Mouse (Mus musculus) lung, embryonic 15.5 days (tissue): ENCODE results near the gene Lrig1. TPM values are rescaled to one million over a fixed set of nuclear protein-coding genes. Genes with fewer than 3 reads are reported as not detected.

ENCODE experiments used
- ATAC-seq: fragments of 200-750 bp; cut with Nextera tagmentation; 2 replicates; pipeline ENCODE4 v1.8.0; 2017; ENCODE audit warnings: moderate number of reproducible peaks, borderline replicate concordance; ENCODE audit not compliant: low FRiP score, low TSS enrichment; ENCODE audit errors: extremely low read depth
- H3K27ac ChIP-seq: fragments of 300-500 bp; sonication (generic); 2 replicates; pipeline ENCODE4 v1.5.1; 2015; ENCODE audit warnings: moderate library complexity, mild to moderate bottlenecking, inconsistent platforms
- H3K27me3 ChIP-seq: fragments of 300-500 bp; sonication (generic); 2 replicates; pipeline ENCODE4 v1.6.1; 2015; ENCODE audit warnings: inconsistent platforms
- H3K36me3 ChIP-seq: fragments of 300-500 bp; sonication (generic); 2 replicates; pipeline ENCODE4 v1.6.1; 2015; ENCODE audit warnings: inconsistent platforms
- H3K4me1 ChIP-seq: fragments of 300-500 bp; sonication (generic); 2 replicates; pipeline ENCODE4 v1.6.1; 2015; ENCODE audit warnings: inconsistent platforms
- H3K4me2 ChIP-seq: fragments of 300-500 bp; sonication (generic); 2 replicates; pipeline ENCODE4 v1.6.1; 2015; ENCODE audit warnings: inconsistent platforms, mild to moderate bottlenecking, moderate library complexity
- H3K4me3 ChIP-seq: fragments of 300-500 bp; sonication (generic); 2 replicates; pipeline ENCODE4 v1.5.1; 2015; ENCODE audit warnings: mild to moderate bottlenecking, inconsistent platforms
- H3K9ac ChIP-seq: fragments of 300-500 bp; sonication (generic); 2 replicates; pipeline ENCODE4 v1.6.1; 2015; ENCODE audit warnings: inconsistent platforms
- H3K9me3 ChIP-seq: fragments of 300-500 bp; sonication (generic); 2 replicates; pipeline ENCODE4 v1.6.1; 2016; ENCODE audit warnings: inconsistent platforms
- WGBS: fragments of 180-500 bp; shearing (Covaris S2); methylation state at CpG from one replicate; pipeline ENCODE4 v1.1.7; 2015; 5-methylcytosine and 5-hydroxymethylcytosine counted together
- polyA plus RNA-seq: library from polyadenylated mRNA; unstranded; fragments of >200 nt; fragmentation: Nextera tagmentation; extraction: Ambion mirVana; gene quantifications from 2 replicates; pipeline ENCODE4 v1.2.1, GENCODE M21; 2015

The Lrig1 gene
- polyA plus RNA-seq, 1 experiment from 2014 or later, result 9.0 TPM

GRCm38 (mm10) chr6:94696182-94697080 is 3.5 kb downstream of the Lrig1 start:
- peaks cover 60% of the 10 kb centered on the region for H3K4me1 ChIP-seq
- WGBS, result 39% methylated on average over 10 of the region's 10 CpGs

GRCm38 (mm10) chr6:94695121-94695930 is 4.6 kb downstream of the Lrig1 start:
- 48% methylated on average over 9 of the region's 9 CpGs for WGBS
- Histone ChIP-seq H3K9ac (no peak overlapping the region), H3K27ac (no peak overlapping the region), H3K27me3 (no peaks in the 10 kb centered on the region), H3K4me1 (peaks cover 68% of the 10 kb centered on the region), H3K4me2 (0 out of 2 replicates have a peak overlapping the region, but pooled peaks have one; percentile 92), H3K36me3 (no peaks in the 10 kb centered on the region), H3K4me3 (no peak overlapping the region), H3K9me3 (no peaks in the 10 kb centered on the region)
- ATAC-seq, result no peak

More at GRCm38 (mm10) chr6:94696182-94697080, 3.5 kb downstream of the Lrig1 start:
- H3K9ac ChIP-seq, result no peak overlapping the region
- peak overlapping the region; percentile 92 for H3K4me2 ChIP-seq
- H3K27ac ChIP-seq, result peak overlapping the region; percentile 25
- H3K36me3 ChIP-seq, result no peaks in the 10 kb centered on the region
- H3K27me3 ChIP-seq, result no peaks in the 10 kb centered on the region
- no peak for ATAC-seq
- H3K9me3 ChIP-seq, result no peaks in the 10 kb centered on the region
- H3K4me3 ChIP-seq, result no peak overlapping the region

GRCm38 (mm10) chr6:94694481-94694880 is 5.5 kb downstream of the Lrig1 start:
- H3K4me1 ChIP-seq, result peaks cover 77% of the 10 kb centered on the region
- ATAC-seq, result no peak
- no peak overlapping the region for H3K27ac ChIP-seq
- H3K27me3 ChIP-seq, result no peaks in the 10 kb centered on the region
- WGBS, result 26% methylated on average over 1 of the region's 1 CpGs
- no peak overlapping the region for H3K4me2 ChIP-seq
- H3K4me3 ChIP-seq, result no peak overlapping the region
- H3K36me3 ChIP-seq, result no peaks in the 10 kb centered on the region
- H3K9ac ChIP-seq, result no peak overlapping the region
- no peaks in the 10 kb centered on the region for H3K9me3 ChIP-seq

GRCm38 (mm10) chr6:94693091-94693490 is 6.9 kb downstream of the Lrig1 start:
- Histone ChIP-seq H3K36me3 (no peaks in the 10 kb centered on the region), H3K27me3 (no peaks in the 10 kb centered on the region), H3K9ac (no peak overlapping the region), H3K27ac (0 out of 2 replicates have a peak overlapping the region, but pooled peaks have one; percentile 12), H3K4me3 (no peak overlapping the region), H3K9me3 (no peaks in the 10 kb centered on the region), H3K4me1 (peaks cover 80% of the 10 kb centered on the region), H3K4me2 (no peak overlapping the region)
- WGBS, result 61% methylated on average over 9 of the region's 9 CpGs
- ATAC-seq, result no peak

- Histone ChIP-seq H3K4me3 (no peak overlapping the region), H3K4me1 (peaks cover 80% of the 10 kb centered on the region), H3K36me3 (no peaks in the 10 kb centered on the region), H3K9ac (no peak overlapping the region), H3K27me3 (no peaks in the 10 kb centered on the region), H3K4me2 (no peak overlapping the region), H3K9me3 (no peaks in the 10 kb centered on the region), H3K27ac (no peak overlapping the region)
- ATAC-seq, result no peak
- WGBS, result 64% methylated on average over 2 of the region's 2 CpGs
Measured at GRCm38 (mm10) chr6:94692003-94692402, 8.0 kb downstream of the Lrig1 start.

GRCm38 (mm10) chr6:94690247-94690646 is 9.7 kb downstream of the Lrig1 start:
- WGBS, result 33% methylated on average over 7 of the region's 7 CpGs
- no peak for ATAC-seq

GRCm38 (mm10) chr6:94688722-94689121 is 11.2 kb downstream of the Lrig1 start:
- no peaks in the 10 kb centered on the region for H3K9me3 ChIP-seq
- H3K4me3 ChIP-seq, result no peak overlapping the region
- 63% methylated on average over 4 of the region's 4 CpGs for WGBS
- H3K27ac ChIP-seq, result no peak overlapping the region
- peaks cover 73% of the 10 kb centered on the region for H3K4me1 ChIP-seq
- no peak overlapping the region for H3K9ac ChIP-seq
- no peak overlapping the region for H3K4me2 ChIP-seq
- no peak for ATAC-seq
- no peaks in the 10 kb centered on the region for H3K27me3 ChIP-seq
- H3K36me3 ChIP-seq, result no peaks in the 10 kb centered on the region

More at GRCm38 (mm10) chr6:94690247-94690646, 9.7 kb downstream of the Lrig1 start:
- Histone ChIP-seq H3K9ac (no peak overlapping the region), H3K9me3 (no peaks in the 10 kb centered on the region), H3K27ac (no peak overlapping the region), H3K36me3 (no peaks in the 10 kb centered on the region), H3K4me2 (no peak overlapping the region), H3K27me3 (no peaks in the 10 kb centered on the region), H3K4me3 (no peak overlapping the region), H3K4me1 (peaks cover 69% of the 10 kb centered on the region)

GRCm38 (mm10) chr6:94686048-94686447 is 13.9 kb downstream of the Lrig1 start:
- Histone ChIP-seq H3K9ac (no peak overlapping the region), H3K9me3 (no peaks in the 10 kb centered on the region), H3K27me3 (no peaks in the 10 kb centered on the region), H3K4me3 (no peak overlapping the region), H3K4me1 (peaks cover 63% of the 10 kb centered on the region), H3K27ac (no peak overlapping the region), H3K4me2 (no peak overlapping the region), H3K36me3 (no peaks in the 10 kb centered on the region)
- 61% methylated on average over 6 of the region's 6 CpGs for WGBS
- ATAC-seq, result no peak

- Histone ChIP-seq H3K4me2 (no peak overlapping the region), H3K9ac (no peak overlapping the region), H3K4me1 (peaks cover 63% of the 10 kb centered on the region), H3K36me3 (no peaks in the 10 kb centered on the region), H3K27me3 (no peaks in the 10 kb centered on the region), H3K9me3 (no peaks in the 10 kb centered on the region), H3K27ac (no peak overlapping the region), H3K4me3 (no peak overlapping the region)
- ATAC-seq, result no peak
- 65% methylated on average over 6 of the region's 6 CpGs for WGBS
Measured at GRCm38 (mm10) chr6:94685611-94686010, 14.3 kb downstream of the Lrig1 start.

- ATAC-seq, result no peak
- no peak overlapping the region for H3K4me2 ChIP-seq
- H3K4me1 ChIP-seq, result peaks cover 59% of the 10 kb centered on the region
- no peak overlapping the region for H3K9ac ChIP-seq
- WGBS, result 30% methylated on average over 13 of the region's 13 CpGs
- H3K27me3 ChIP-seq, result no peaks in the 10 kb centered on the region
- H3K27ac ChIP-seq, result no peak overlapping the region
- no peaks in the 10 kb centered on the region for H3K36me3 ChIP-seq
- no peaks in the 10 kb centered on the region for H3K9me3 ChIP-seq
- H3K4me3 ChIP-seq, result no peak overlapping the region
Measured at GRCm38 (mm10) chr6:94684844-94685557, 15.0 kb downstream of the Lrig1 start.

GRCm38 (mm10) chr6:94683701-94684100 is 16.3 kb downstream of the Lrig1 start:
- Histone ChIP-seq H3K36me3 (no peaks in the 10 kb centered on the region), H3K4me1 (peaks cover 49% of the 10 kb centered on the region), H3K4me3 (no peak overlapping the region), H3K27ac (no peak overlapping the region), H3K4me2 (no peak overlapping the region), H3K9ac (no peak overlapping the region), H3K9me3 (no peaks in the 10 kb centered on the region), H3K27me3 (no peaks in the 10 kb centered on the region)
- WGBS, result 64% methylated on average over 3 of the region's 3 CpGs
- ATAC-seq, result no peak
